Mouse (Mus musculus) cortical plate, adult 2 months (tissue): ENCODE data around the gene Iffo2. TPM values are rescaled to one million over a fixed set of nuclear protein-coding genes. Genes with fewer than 3 reads are reported as not detected.

Experiments
- H3K27ac ChIP-seq: fragments of 200-500 bp; 2 replicates; pipeline ENCODE4 v1.5.1; 2012; ENCODE audit warnings: low read length, control low read depth, inconsistent platforms; ENCODE audit not compliant: insufficient read depth
- H3K4me1 ChIP-seq: fragments of 200-500 bp; 2 replicates; pipeline ENCODE4 v1.6.1; 2011; ENCODE audit warnings: low read length; ENCODE audit not compliant: control insufficient read depth, insufficient read depth
- H3K4me3 ChIP-seq: fragments of 200-500 bp; 2 replicates; pipeline ENCODE4 v1.5.1; 2011; ENCODE audit warnings: mild to moderate bottlenecking, low read length, control low read depth; ENCODE audit not compliant: insufficient read depth
- CTCF ChIP-seq: fragments of 200-500 bp; IDR thresholded peaks from 2 replicates; pipeline ENCODE4 v1.5.1; 2011; ENCODE audit warnings: mild to moderate bottlenecking, control low read depth, low read length; ENCODE audit not compliant: insufficient read depth; ENCODE audit errors: extremely low read depth
- POLR2A ChIP-seq: fragments of 200-500 bp; IDR thresholded peaks from 2 replicates; pipeline ENCODE4 v1.6.1; 2011; ENCODE audit warnings: mild to moderate bottlenecking, low read length, control low read depth; ENCODE audit not compliant: insufficient read depth; ENCODE audit errors: extremely low read depth
- polyA plus RNA-seq: library from polyadenylated mRNA; depleted of rRNA; stranded (reverse); fragments of >200 nt; gene quantifications from 2 replicates; pipeline ENCODE4 v1.2.3, GENCODE M21; 2012

Iffo2 gene
- polyA plus RNA-seq, 1 experiment = 9.4 TPM

DNA sequence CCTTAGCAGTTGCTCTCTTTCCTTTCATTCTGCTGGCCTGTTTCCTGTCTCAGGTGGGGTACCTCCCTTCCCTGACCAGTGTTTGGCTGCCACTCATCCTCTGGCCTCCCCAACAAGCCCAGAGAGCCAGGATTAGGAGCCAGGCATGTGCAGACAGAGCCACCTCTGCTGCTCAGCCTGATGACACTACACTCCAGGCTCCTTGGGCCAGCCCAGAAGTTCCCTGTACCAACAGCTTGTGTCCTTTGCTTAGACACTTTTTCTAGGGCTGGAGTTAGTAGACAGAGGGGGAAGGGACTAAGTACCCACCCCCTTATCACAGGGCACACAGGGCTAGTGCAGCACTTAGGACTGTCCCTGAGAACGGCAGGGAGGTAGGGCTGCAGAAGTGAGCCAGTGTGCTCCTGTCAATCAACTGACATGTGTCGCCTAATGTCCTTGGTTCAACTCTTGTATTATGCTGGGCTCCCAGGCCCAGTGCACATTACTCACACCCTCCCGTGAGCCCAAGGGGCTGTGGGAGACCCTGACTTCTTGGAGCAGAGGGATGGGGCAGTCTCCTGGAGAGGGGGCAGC is 38.0 kb upstream of the Iffo2 start:
- H3K4me3 ChIP-seq = no peak overlapping the region
- H3K4me1 ChIP-seq = peaks cover 3% of the 10 kb centered on the region; the same call in 1 of the 2 replicates
- TF ChIP-seq CTCF = no peak
- no peak for TF ChIP-seq POLR2A
- H3K27ac ChIP-seq = no peak overlapping the region

DNA sequence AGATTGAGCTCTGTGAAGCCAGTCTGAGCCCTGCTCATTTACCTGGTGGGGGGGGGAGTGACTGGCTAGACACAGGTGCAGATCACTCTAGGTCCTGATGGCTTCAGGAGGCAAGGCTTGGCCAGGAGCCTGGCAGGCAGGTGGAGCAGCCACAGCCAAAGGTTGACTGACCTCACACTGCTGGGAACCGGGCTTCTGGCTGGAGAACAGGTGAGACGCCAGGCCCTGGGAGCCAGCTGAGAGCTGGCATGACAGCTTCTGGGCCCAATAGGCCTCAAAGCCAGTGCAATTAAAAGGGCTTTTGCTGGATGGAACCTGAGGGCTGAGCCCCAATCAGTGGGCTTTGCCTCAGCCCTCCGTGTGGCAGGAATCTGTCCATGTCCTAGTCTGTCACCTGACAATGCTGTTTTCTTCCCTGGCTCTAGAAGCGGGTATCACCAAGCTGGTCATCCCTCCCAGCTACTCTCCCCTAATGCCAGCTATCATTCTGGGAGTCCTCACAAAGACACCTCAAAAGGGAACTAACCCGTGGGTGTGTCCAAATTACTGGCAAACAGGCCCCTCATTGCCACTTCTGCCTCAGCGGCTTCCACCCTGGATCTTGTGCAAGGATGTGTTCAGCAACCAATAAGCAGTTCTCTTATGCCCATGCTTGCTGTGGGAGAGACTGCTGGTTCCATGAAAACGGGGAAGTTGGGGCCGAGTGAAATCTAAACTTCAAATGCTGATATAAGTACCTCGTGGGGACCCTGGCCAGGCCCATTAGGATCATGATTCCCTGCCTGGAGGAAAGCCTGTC is 36.9 kb upstream of the Iffo2 start:
- TF ChIP-seq CTCF (no peak), POLR2A (no peak)
- no peak overlapping the region for H3K27ac ChIP-seq
- H3K4me1 ChIP-seq = peaks cover 3% of the 10 kb centered on the region; the same call in 1 of the 2 replicates
- no peak overlapping the region for H3K4me3 ChIP-seq

DNA sequence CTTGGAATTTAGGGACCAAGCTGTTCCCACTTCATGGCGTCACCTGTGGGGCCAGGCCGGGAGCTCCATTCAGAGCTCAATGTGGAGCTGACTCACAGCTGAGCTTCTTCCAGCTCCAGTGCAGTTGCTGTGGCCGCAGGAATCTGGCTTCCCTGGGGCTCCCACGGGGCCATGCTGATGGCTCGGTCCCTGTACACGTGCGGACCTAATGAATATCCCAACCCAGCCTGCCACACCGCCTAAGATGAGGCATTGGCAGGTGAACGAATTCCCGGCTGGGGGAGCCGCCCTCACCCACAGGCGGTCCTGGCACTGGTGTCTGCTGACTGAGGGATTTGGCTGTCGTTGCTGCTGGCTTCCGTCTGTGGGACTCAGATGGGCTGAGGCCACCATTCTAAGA is 29.5 kb upstream of the Iffo2 start:
- Histone ChIP-seq H3K4me3 (no peak overlapping the region), H3K4me1 (no peaks in the 10 kb centered on the region), H3K27ac (no peak overlapping the region)
- no peak for TF ChIP-seq CTCF
- TF ChIP-seq POLR2A = no peak

DNA sequence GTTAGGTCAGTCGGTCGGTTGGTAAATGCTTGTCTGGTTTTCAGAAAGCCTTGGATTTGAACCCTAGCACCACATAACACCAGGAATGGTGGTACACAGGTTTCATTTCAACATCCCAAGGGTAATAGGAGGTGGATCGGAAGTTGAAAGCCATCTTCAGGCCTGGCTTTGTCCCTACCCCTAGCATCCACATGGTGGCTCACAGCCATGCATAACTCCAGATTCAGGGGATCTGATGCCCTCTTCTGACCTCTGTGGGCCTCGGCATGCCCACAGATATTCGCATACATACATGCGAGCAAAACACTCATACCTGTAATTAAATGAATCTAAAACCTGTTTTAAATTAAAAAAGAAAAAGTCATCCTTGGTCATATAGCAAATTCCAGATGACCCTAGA is 28.6 kb upstream of the Iffo2 start:
- Histone ChIP-seq H3K4me3 (no peak overlapping the region), H3K4me1 (no peaks in the 10 kb centered on the region), H3K27ac (no peak overlapping the region)
- TF ChIP-seq POLR2A (no peak), CTCF (0 out of 2 replicates have a peak, but pooled peaks have one; percentile 19)

DNA sequence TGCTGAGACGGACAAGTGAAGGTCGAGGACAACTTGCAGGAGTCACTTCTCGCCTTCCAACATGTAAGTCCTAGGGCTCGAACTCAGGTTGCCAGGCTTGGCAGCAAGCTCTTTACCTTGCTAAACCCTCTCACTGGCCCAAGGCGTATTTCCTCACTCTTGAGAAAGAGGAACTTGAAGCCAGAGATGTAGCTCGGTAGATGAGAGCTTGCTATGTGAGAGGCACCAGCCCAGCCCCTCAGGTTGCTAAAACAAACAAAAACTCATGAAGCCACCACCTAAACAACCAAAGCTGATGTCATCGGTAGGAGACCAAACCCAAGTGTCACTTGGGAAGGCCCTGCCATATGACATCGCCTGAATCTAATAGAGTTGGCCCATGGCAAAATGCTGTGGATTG is 26.4 kb upstream of the Iffo2 start:
- no peak overlapping the region for H3K27ac ChIP-seq
- no peaks in the 10 kb centered on the region for H3K4me1 ChIP-seq
- TF ChIP-seq CTCF = no peak
- H3K4me3 ChIP-seq = no peak overlapping the region

DNA sequence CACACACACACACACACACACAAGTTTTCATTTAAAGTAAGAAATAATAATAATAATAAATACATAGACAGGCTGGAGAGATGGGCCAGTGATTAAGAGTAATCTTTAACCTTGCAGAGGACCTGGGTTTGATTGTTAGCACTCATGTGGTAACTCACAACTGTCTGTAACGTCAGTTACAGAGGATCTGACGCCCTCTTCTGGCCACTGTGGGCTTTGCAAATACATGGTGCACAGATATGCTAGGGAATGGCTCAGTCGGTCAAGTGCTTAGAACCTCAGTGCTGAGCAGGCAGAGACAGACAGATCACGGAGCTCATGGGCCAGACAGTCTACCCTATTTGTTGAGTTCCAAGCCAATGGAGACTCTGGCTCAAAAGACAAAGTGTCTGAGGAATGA is 24.6 kb upstream of the Iffo2 start:
- TF ChIP-seq POLR2A (no peak), CTCF (no peak)
- H3K4me3 ChIP-seq = no peak overlapping the region
- no peaks in the 10 kb centered on the region for H3K4me1 ChIP-seq
- H3K27ac ChIP-seq = no peak overlapping the region

DNA sequence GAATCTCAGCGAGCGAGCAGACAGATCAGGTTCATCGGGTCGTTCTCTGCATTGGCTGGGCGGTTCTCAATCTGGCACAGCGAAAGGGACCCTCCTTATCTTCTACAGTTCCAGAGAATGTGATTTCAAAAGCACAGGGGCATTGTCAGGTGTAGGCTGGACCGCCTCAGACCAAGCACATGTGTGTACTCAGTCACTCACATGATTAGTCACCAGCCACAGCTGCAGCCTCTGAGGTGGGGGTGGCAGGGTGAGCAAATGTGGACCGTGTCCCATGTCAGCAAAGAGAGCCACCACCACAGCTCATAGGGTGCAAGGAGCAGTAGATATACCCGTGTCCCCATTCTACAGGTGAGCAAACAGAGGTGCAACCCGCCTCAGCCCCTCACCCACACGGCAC is 23.6 kb upstream of the Iffo2 start:
- no peak overlapping the region for H3K27ac ChIP-seq
- no peak overlapping the region for H3K4me3 ChIP-seq
- H3K4me1 ChIP-seq = no peaks in the 10 kb centered on the region
- no peak for TF ChIP-seq POLR2A
- TF ChIP-seq CTCF = no peak

DNA sequence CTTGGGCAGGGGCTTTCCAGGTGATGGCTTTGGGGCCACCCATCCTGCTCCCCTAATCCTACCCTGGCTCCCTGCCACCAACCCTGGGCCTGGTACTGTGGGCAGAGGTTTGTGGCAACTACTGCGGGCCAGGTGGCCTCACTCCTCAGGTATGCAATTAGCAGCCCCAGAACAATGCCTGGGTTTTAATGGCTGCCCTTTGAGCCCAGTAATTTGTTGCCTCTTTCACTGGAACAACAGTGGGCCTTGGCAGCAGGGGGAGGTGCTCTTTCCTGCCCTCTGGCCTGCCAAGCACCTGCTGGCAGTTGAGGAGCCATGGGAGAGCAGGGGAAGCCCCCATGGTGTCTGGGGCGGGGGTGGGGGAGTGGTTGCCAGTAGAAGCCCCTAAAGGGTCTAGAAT is 21.3 kb upstream of the Iffo2 start:
- no peak overlapping the region for H3K27ac ChIP-seq
- TF ChIP-seq CTCF = no peak
- TF ChIP-seq POLR2A = no peak
- no peak overlapping the region for H3K4me3 ChIP-seq
- H3K4me1 ChIP-seq = no peaks in the 10 kb centered on the region

DNA sequence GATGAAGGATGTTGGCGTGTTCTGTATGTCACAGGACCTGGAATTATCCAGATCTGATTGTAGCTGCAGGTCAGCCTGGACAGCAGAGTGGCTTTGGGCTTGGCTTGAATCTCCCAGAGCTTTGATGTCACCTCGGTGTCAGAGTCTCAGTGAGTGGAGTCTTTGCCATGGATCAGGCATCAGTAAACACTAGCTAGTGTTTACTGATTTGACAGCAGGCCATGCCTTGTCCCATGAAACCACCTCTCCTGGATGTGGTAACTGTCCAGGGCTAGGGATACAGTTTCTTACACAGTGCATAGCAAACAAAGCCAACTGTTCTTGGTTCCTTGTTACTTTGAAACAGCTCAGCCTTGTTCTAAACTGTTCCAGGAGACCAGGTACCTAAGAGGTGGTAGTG is 18.8 kb upstream of the Iffo2 start:
- no peak for TF ChIP-seq CTCF
- no peak for TF ChIP-seq POLR2A
- H3K4me3 ChIP-seq = no peak overlapping the region
- no peak overlapping the region for H3K27ac ChIP-seq
- no peaks in the 10 kb centered on the region for H3K4me1 ChIP-seq

DNA sequence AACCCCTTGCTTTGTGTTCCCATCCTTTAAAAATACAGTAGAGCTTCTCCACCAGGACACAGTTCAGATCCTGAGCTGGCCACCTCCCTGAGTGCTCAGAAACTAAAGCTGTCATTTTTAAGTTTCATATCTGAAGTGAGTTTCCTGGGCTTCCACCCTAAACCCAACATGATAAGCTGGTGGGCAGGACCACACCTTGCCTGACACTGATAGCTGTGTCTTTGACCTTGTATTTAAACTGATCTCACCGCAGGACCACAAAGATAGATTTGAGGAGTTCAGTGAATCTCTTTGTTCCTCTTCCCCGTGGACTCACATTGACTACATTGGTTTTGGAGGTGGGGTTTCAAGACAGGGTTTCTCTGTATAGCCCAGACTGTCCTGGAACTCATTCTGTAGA is 17.4 kb upstream of the Iffo2 start:
- TF ChIP-seq CTCF = no peak
- no peak for TF ChIP-seq POLR2A
- Histone ChIP-seq H3K27ac (no peak overlapping the region), H3K4me3 (no peak overlapping the region), H3K4me1 (no peaks in the 10 kb centered on the region)
